Mouse (Mus musculus) embryonic fibroblast, embryonic 13.5 days (primary cell): ENCODE results near the gene Hivep2. TPM values are rescaled to one million over a fixed set of nuclear protein-coding genes. Genes with fewer than 3 reads are reported as not detected.

ENCODE experiments used
- H3K27ac ChIP-seq: 2 replicates; pipeline ENCODE4 v1.5.1; 2012; ENCODE audit warnings: low read length, control low read depth, inconsistent platforms; ENCODE audit not compliant: insufficient read depth
- H3K4me1 ChIP-seq: 2 replicates; pipeline ENCODE4 v1.6.1; 2011; ENCODE audit warnings: low read length; ENCODE audit not compliant: control insufficient read depth, insufficient read depth
- H3K4me3 ChIP-seq: 2 replicates; pipeline ENCODE4 v1.5.1; 2011; ENCODE audit warnings: mild to moderate bottlenecking, control low read depth, low read length; ENCODE audit not compliant: insufficient read depth
- CTCF ChIP-seq: IDR thresholded peaks from 2 replicates; pipeline ENCODE4 v1.5.1; 2011; ENCODE audit warnings: mild to moderate bottlenecking, control low read depth, low read length, moderate library complexity, borderline replicate concordance; ENCODE audit not compliant: insufficient read depth
- POLR2A ChIP-seq: IDR thresholded peaks from 2 replicates; pipeline ENCODE4 v1.6.1; 2011; ENCODE audit warnings: low read depth, mild to moderate bottlenecking, control low read depth, low read length, moderate library complexity
- polyA plus RNA-seq: library from polyadenylated mRNA; stranded (reverse); fragments of >200 nt; gene quantifications from 2 replicates; pipeline ENCODE4 v1.2.4, GENCODE M21; 2011; ENCODE audit warnings: low read depth; ENCODE audit not compliant: missing spikeins, insufficient read length

Hivep2 gene
- polyA plus RNA-seq, 1 experiment: 25.6 TPM

GRCm38 (mm10) chr10:14017822-14018364 lies 52.0 kb downstream of the Hivep2 start:
- Histone ChIP-seq H3K4me1 (peaks cover 13% of the 10 kb centered on the region), H3K4me3 (peak overlapping the region; percentile 36), H3K27ac (peak overlapping the region; percentile 94)
- TF ChIP-seq CTCF (no peak), POLR2A (no peak)

- no peak for TF ChIP-seq CTCF
- TF ChIP-seq POLR2A: no peak
- Histone ChIP-seq H3K4me1 (peaks cover 13% of the 10 kb centered on the region), H3K4me3 (0 out of 2 replicates have a peak overlapping the region, but pooled peaks have one; percentile 24), H3K27ac (peak overlapping the region; percentile 17; the same call in 1 of the 2 replicates)
Measured at GRCm38 (mm10) chr10:14018672-14019071, 52.8 kb downstream of the Hivep2 start.

DNA sequence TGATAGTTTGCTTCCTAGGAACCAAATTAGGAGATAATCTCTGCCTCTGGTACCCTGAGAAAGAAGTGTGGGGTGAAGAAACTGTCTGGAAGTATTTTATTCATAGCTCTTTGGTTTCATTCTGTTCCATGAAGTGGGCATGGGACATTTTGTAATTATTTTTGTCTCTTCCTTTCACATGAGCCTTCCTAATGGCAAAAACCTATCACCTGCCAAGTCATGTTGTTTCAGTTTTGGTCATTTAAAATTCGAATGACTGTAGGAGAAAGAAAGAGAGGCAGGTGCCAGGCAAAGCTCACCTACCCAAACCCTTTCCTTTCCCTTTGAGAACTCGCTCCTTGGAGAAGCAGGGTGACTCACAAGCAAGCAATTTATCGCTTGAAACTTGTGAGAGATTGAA lies 53.3 kb downstream of the Hivep2 start:
- peak overlapping the region; percentile 25; the same call in 1 of the 2 replicates for H3K27ac ChIP-seq
- TF ChIP-seq CTCF (no peak), POLR2A (no peak)
- H3K4me3 ChIP-seq: no peak overlapping the region
- H3K4me1 ChIP-seq: peaks cover 13% of the 10 kb centered on the region

GRCm38 (mm10) chr10:14020253-14020652 lies 54.4 kb downstream of the Hivep2 start:
- no peak overlapping the region for H3K4me3 ChIP-seq
- TF ChIP-seq POLR2A (no peak), CTCF (no peak)
- H3K4me1 ChIP-seq: peaks cover 13% of the 10 kb centered on the region
- no peak overlapping the region for H3K27ac ChIP-seq

DNA sequence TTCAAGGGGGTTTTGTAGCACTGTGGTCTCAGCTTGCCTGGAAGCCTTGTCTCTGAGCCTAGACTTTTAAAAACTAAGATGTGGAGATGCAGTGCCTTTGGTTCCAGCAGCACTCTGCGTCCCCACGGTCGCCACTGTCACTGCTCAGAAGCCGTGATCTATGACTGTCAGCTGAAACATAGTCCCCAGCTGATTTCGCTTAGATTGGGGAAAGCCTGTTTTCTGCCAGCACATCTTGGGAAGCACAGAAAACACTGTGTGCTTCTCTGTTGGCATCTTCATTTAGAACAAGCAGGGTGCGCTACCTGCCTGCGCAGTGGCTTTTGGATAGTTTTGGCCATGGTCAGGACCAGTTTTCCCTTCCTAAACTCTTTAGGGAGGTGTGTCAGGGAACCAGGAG lies 59.1 kb downstream of the Hivep2 start:
- TF ChIP-seq POLR2A (no peak), CTCF (no peak)

GRCm38 (mm10) chr10:14027751-14028150 lies 61.9 kb downstream of the Hivep2 start:
- Histone ChIP-seq H3K4me1 (no peaks in the 10 kb centered on the region), H3K4me3 (no peak overlapping the region), H3K27ac (no peak overlapping the region)
- no peak for TF ChIP-seq CTCF
- no peak for TF ChIP-seq POLR2A

More for the DNA sequence above, 59.1 kb downstream of the Hivep2 start:
- Histone ChIP-seq H3K4me3 (no peak overlapping the region), H3K4me1 (peaks cover 4% of the 10 kb centered on the region), H3K27ac (no peak overlapping the region)

DNA sequence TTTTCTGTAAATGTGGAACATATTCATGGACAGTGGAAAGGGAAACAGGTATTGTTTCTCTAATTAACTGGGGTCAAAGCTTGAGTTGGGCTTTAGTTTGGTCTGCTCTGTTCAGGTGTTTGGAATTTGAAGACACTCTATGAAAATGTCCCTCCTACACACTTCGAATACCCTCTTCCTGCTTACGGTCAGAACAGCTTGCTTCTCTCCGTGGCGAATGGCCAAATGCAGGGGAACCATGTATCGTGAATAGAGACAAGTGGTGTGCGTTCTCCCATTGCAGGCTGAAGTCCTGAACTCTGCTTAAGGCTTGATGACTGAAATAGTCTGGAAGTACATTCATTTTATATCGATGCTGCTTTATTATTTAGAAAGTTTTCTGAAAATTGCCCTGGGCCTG lies 63.1 kb downstream of the Hivep2 start:
- no peak overlapping the region for H3K27ac ChIP-seq
- TF ChIP-seq CTCF: no peak
- no peak for TF ChIP-seq POLR2A
- no peaks in the 10 kb centered on the region for H3K4me1 ChIP-seq
- H3K4me3 ChIP-seq: no peak overlapping the region

DNA sequence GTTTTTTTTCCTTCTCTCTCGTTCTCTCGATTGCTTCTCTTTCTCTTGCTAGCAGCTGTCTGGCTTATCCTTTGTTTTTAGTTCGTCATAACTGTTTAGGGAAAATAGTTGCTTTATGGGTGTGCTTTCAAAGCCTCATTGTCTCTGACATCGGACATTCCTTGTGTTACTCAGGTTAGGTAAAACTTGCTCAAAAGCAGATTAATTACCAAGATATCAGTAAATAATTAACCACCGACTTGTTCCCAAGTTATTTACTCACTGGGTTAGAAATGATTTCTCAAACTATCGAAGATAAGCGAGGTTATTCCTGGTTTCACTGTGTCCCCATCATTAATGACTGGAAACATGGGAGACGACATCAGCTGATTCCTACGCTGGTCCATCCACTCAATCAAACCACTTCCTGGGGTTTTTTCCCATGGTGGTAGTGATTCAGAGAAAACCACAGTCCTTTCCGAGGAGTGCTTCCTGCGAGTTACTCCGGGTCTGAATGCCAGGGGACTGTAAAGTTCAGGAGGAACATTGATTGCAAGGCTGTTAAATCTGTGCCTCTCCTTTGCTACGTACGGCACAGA lies 64.7 kb downstream of the Hivep2 start:
- H3K27ac ChIP-seq: no peak overlapping the region
- TF ChIP-seq POLR2A (no peak), CTCF (no peak)

GRCm38 (mm10) chr10:14032532-14032931 lies 66.7 kb downstream of the Hivep2 start:
- Histone ChIP-seq H3K4me3 (no peak overlapping the region), H3K27ac (no peak overlapping the region), H3K4me1 (peaks cover 5% of the 10 kb centered on the region)
- TF ChIP-seq POLR2A (no peak), CTCF (no peak)

More for the DNA sequence above, 64.7 kb downstream of the Hivep2 start:
- no peak overlapping the region for H3K4me3 ChIP-seq
- no peaks in the 10 kb centered on the region for H3K4me1 ChIP-seq

- no peak overlapping the region for H3K4me3 ChIP-seq
- H3K4me1 ChIP-seq: peaks cover 5% of the 10 kb centered on the region
- TF ChIP-seq CTCF: no peak
- TF ChIP-seq POLR2A: no peak
- H3K27ac ChIP-seq: no peak overlapping the region
Measured at GRCm38 (mm10) chr10:14034046-14034445, 68.2 kb downstream of the Hivep2 start.

DNA sequence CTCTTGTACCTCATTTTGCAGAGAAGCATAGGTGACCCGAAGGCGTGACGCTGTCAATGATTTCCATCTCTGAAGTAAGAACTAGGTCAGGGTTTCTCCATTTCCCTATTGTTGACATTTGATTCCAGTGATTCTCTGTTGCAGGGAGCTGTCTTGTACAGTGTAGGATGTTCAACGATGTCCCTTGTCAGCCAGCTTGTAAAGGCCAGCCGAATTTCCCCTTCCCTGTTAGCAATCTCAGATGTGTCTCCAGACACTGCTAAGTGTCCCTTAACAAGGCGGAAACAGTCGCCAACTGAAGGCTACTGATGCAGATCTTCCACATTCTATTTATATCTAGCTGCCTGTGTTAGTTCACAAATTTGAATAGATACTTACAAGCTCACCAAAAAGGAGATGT lies 68.9 kb downstream of the Hivep2 start:
- Histone ChIP-seq H3K27ac (no peak overlapping the region), H3K4me3 (no peak overlapping the region), H3K4me1 (peaks cover 5% of the 10 kb centered on the region)
- TF ChIP-seq CTCF: no peak
- no peak for TF ChIP-seq POLR2A
